Mouse (Mus musculus) hindbrain, embryonic 10.5 days (tissue): Measurements from ENCODE around the gene Glt8d2. TPM values are rescaled to one million over a fixed set of nuclear protein-coding genes. Genes with fewer than 3 reads are reported as not detected.

Experiments
- polyA plus RNA-seq: library from polyadenylated mRNA; unstranded; fragments of >200 nt; fragmentation: Nextera tagmentation; extraction: Ambion mirVana; gene quantifications from 2 replicates; pipeline ENCODE4 v1.2.1, GENCODE M21; 2016

Gene Glt8d2
- polyA plus RNA-seq, 1 experiment from 2014 or later: 1.9 TPM

Other genes starting within 250 kb of the Glt8d2 start
- not detected in 2 replicates for gene Gm1553, start 198.0 kb downstream of the Glt8d2 start, polyA plus RNA-seq
- gene 1190007I07Rik, start 67.4 kb downstream of the Glt8d2 start, polyA plus RNA-seq: 36.1 and 37.4 TPM in 2 replicates
- 264 and 265 TPM in 2 replicates for gene Tdg, start 60.8 kb downstream of the Glt8d2 start, polyA plus RNA-seq
- gene Hcfc2, start 5.5 kb upstream of the Glt8d2 start, polyA plus RNA-seq: 26.4 and 27.1 TPM in 2 replicates
- 42.5 and 56.2 TPM in 2 replicates for gene Nfyb, start 73.5 kb upstream of the Glt8d2 start, polyA plus RNA-seq
- 164 and 172 TPM in 2 replicates for gene Txnrd1, start 143.3 kb upstream of the Glt8d2 start, polyA plus RNA-seq
- 0.20 and 0.68 TPM in 2 replicates for gene Eid3, start 176.0 kb upstream of the Glt8d2 start, polyA plus RNA-seq